Mouse (Mus musculus) testis, adult 2 months (tissue): Measurements from ENCODE around the gene Aspg. TPM values are rescaled to one million over a fixed set of nuclear protein-coding genes. Genes with fewer than 3 reads are reported as not detected.

ENCODE experiments used
- H3K27ac ChIP-seq: fragments of 200-500 bp; 2 replicates; pipeline ENCODE4 v1.5.1; 2012; ENCODE audit warnings: low read depth, low read length; ENCODE audit not compliant: control insufficient read depth, insufficient read depth
- H3K27me3 ChIP-seq: fragments of 200-500 bp; 2 replicates; pipeline ENCODE4 v1.6.1; 2012; ENCODE audit warnings: mild to moderate bottlenecking, low read length, moderate library complexity; ENCODE audit not compliant: control insufficient read depth, insufficient read depth
- H3K36me3 ChIP-seq: fragments of 200-500 bp; 2 replicates; pipeline ENCODE4 v1.6.1; 2012; ENCODE audit warnings: mild to moderate bottlenecking, low read length; ENCODE audit not compliant: control insufficient read depth, insufficient read depth
- H3K4me1 ChIP-seq: fragments of 200-500 bp; 2 replicates; pipeline ENCODE4 v1.6.1; 2012; ENCODE audit warnings: low read length; ENCODE audit not compliant: control insufficient read depth, insufficient read depth
- H3K4me3 ChIP-seq: fragments of 200-500 bp; 2 replicates; pipeline ENCODE4 v1.5.1; 2012; ENCODE audit warnings: low read depth, mild to moderate bottlenecking, low read length, moderate library complexity, mixed read lengths; ENCODE audit not compliant: control insufficient read depth
- CTCF ChIP-seq: fragments of 200-500 bp; IDR thresholded peaks from 2 replicates; pipeline ENCODE4 v1.5.1; 2012; ENCODE audit warnings: low read depth, mild to moderate bottlenecking, inconsistent platforms, low read length, moderate library complexity; ENCODE audit not compliant: control insufficient read depth, insufficient read depth, insufficient replicate concordance
- POLR2A ChIP-seq: fragments of 200-500 bp; IDR thresholded peaks from 2 replicates; pipeline ENCODE4 v1.6.1; 2012; ENCODE audit warnings: low read depth, mild to moderate bottlenecking, inconsistent platforms, low read length, moderate library complexity; ENCODE audit not compliant: control insufficient read depth
- polyA plus RNA-seq: library from polyadenylated mRNA; depleted of rRNA; stranded (reverse); fragments of >200 nt; gene quantifications from 2 replicates; pipeline ENCODE4 v1.2.3, GENCODE M21; 2012

Aspg gene
- polyA plus RNA-seq, 1 experiment = 1.2 TPM

DNA sequence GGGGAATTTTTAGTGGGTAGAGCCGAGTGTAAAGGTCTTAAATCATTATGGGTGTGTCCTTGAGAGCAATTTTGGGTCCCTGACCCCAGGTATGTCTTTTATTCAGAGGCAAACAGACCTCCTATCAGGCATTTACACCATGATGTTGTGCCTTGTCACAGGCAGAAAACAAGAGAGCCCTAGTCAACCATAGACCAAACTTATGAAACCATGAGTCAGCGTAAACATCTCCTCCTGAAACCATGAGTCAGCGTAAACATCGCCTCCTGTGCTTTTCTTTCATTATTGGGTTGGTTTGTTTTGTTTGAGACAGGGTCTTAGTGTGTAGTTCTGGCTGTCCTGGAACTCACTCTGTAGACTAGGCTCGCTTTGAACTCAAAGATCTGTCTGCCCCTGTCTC, 3.3 kb upstream of the Aspg start:
- no peak overlapping the region for H3K4me3 ChIP-seq
- TF ChIP-seq CTCF = no peak
- TF ChIP-seq POLR2A = no peak
- no peaks in the 10 kb centered on the region for H3K36me3 ChIP-seq

DNA sequence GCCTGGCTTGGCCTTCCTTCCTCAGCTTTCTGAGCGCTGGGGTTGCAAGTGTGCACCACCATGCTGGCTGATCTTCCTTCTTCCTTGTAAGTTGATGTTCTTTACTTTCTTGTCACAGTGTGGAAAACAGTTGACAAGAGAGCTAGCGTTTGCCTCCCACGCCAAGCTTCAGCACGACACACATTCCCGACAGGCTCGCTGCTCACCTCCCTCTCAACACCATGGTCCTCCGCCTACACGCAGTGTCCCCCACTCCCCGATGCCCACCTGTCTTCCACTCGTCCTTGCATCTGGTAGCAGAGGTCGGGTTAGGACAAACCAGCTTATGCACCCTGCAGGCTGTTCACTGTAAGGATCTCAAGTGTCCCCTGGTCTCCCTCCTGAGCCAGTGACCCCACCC, 1.6 kb upstream of the Aspg start:
- Histone ChIP-seq H3K4me1 (no peaks in the 10 kb centered on the region; the same call in 1 of the 2 replicates), H3K27ac (no peak overlapping the region), H3K4me3 (no peak overlapping the region), H3K36me3 (no peaks in the 10 kb centered on the region), H3K27me3 (no peaks in the 10 kb centered on the region)
- TF ChIP-seq CTCF (no peak), POLR2A (no peak)

More for the DNA sequence above, 3.3 kb upstream of the Aspg start:
- Histone ChIP-seq H3K27me3 (no peaks in the 10 kb centered on the region), H3K4me1 (no peaks in the 10 kb centered on the region; the same call in 1 of the 2 replicates), H3K27ac (no peak overlapping the region)

DNA sequence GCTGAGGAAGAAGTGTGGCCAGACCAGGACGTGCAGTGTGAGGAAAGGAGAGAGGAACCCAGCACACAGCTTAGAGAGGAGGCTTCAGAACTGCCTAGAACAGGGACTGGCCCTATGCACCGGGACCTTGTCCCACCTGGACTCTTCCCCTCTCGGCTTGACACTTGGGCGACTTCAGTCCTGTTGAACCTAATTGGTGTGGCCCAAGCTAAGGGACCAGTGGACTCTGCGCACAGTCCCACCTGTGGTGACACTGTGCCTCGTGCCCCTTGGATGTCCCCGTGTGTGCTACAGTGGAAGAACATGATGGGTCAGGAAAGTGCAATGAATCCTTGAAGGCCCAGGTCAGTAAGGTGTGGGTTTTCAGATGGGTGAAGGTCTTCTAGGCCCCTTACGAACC, 1.2 kb downstream of the Aspg start:
- H3K4me3 ChIP-seq = no peak overlapping the region
- H3K27ac ChIP-seq = no peak overlapping the region
- H3K4me1 ChIP-seq = no peaks in the 10 kb centered on the region
- no peak for TF ChIP-seq CTCF
- TF ChIP-seq POLR2A = no peak
- no peaks in the 10 kb centered on the region for H3K27me3 ChIP-seq
- no peaks in the 10 kb centered on the region for H3K36me3 ChIP-seq

DNA sequence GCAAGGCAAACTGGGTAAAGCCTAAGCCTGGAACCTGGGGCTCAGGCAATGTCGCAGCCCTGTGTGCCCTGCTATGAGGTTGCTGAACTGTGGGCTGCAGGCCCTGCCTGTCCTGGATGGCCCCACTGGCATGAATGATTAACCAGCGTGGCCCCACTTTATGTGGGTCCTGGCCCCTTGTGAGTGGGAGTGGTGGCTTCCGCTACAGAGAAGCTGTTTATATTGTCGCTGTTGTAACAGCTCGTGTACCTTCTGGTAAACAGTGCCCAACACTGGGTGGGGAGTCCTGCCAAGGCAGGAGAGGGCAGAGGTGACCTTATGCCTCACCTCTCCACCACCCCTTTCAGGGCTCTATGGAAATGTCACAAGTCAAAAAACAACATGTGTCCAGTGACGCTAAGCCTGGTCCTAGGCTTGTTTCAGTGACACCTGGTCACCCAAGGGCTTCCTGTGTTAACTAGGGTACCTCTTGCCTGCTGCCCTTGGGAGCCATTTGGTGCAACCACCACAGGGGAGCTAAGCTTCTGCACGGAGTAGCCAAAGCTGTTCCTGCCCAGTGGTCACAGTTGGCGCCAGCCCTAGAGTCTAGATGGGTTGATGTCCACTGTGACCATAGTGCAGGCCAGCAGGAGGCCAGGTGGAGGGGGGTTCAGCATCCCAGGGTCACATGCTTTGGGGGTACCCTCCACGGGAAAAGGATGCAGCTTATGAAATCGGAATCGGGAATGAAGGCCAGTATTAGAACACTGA, 2.4 kb downstream of the Aspg start:
- TF ChIP-seq CTCF (no peak), POLR2A (no peak)
- Histone ChIP-seq H3K36me3 (no peaks in the 10 kb centered on the region), H3K27ac (no peak overlapping the region), H3K4me1 (peaks cover 3% of the 10 kb centered on the region), H3K4me3 (no peak overlapping the region), H3K27me3 (no peaks in the 10 kb centered on the region)

DNA sequence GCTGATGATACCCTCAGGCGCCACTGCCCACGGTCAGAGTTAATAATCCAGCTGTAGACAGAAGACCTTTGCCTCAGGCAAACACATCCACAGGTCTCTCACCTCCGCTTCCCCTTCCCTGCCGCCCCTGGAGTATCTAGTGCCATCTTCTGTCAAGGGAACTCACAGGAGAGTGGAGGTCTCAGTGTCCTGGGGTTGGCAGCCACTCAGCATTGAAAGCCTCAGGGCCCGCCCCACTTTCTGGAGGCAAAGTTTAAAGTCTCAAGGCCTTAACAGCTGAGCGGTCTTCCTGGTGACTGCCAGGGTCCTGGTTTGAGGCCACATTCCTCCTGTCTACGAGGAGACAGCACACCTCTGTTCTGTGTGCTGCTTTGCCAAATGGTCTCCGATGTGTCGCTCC, 3.2 kb downstream of the Aspg start:
- peaks cover 3% of the 10 kb centered on the region for H3K4me1 ChIP-seq
- no peak overlapping the region for H3K27ac ChIP-seq
- no peaks in the 10 kb centered on the region for H3K27me3 ChIP-seq
- TF ChIP-seq POLR2A = no peak
- TF ChIP-seq CTCF = no peak
- no peaks in the 10 kb centered on the region for H3K36me3 ChIP-seq
- no peak overlapping the region for H3K4me3 ChIP-seq

DNA sequence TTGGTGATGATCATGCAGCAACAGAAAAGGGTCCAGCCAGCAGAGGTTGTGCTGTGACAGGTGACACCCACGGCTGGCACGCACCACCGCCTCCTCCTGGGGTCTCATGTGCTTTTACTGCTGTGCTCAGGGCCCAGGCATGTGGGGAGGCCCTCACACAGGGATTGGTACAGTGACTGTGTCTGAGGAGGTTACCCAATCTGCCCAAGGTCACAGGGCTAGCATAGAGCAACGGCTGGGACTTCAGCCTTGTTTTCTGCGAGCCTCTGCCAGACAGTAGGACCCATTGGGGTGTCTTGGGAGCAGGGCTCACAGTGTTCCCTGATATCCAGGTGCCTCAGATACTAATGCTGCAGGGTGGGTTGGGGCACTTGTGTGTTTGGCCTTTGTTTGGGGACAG, 4.8 kb downstream of the Aspg start:
- TF ChIP-seq POLR2A = 0 out of 2 replicates have a peak, but pooled peaks have one; percentile 6
- TF ChIP-seq CTCF = no peak
- Histone ChIP-seq H3K4me3 (no peak overlapping the region), H3K36me3 (no peaks in the 10 kb centered on the region), H3K4me1 (peaks cover 3% of the 10 kb centered on the region), H3K27me3 (no peaks in the 10 kb centered on the region), H3K27ac (no peak overlapping the region)

DNA sequence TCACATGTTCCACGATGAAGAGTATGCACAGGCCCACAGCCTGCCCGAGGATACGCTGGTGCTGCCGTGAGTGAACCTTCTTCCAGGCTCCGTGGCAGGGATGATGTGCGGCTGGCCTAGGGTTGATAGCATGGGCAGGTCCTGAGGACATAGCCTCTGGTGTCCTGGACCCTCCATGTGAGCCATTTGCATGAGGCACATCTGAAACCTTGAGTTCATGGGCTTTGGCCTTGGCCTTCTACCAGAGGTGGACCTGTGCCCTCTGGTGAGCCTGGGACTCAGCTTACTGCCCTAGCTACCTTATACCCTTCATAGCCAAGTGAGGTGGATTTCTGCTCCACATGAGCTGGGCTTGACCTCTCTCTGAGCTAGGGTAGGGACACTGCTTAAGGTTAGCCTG, 5.8 kb downstream of the Aspg start:
- H3K36me3 ChIP-seq = no peaks in the 10 kb centered on the region
- no peaks in the 10 kb centered on the region for H3K27me3 ChIP-seq
- no peak for TF ChIP-seq POLR2A
- TF ChIP-seq CTCF = no peak
- H3K4me3 ChIP-seq = no peak overlapping the region
- no peak overlapping the region for H3K27ac ChIP-seq
- H3K4me1 ChIP-seq = peaks cover 3% of the 10 kb centered on the region
